Mouse (Mus musculus) myocyte (in vitro differentiated cells): ENCODE data around the gene Olfr691. TPM values are rescaled to one million over a fixed set of nuclear protein-coding genes. Genes with fewer than 3 reads are reported as not detected.

Experiments
- H3K27me3 ChIP-seq: one replicate; pipeline ENCODE4 v1.6.1; 2011; ENCODE audit not compliant: control insufficient read depth, insufficient read depth, insufficient read length
- H3K36me3 ChIP-seq: one replicate; pipeline ENCODE4 v1.6.1; 2011; ENCODE audit not compliant: control insufficient read depth, insufficient read depth
- H3K4me2 ChIP-seq: one replicate; pipeline ENCODE4 v1.6.1; 2011; ENCODE audit warnings: low read depth, control low read depth
- H3K4me3 ChIP-seq: one replicate; pipeline ENCODE4 v1.5.1; 2011; ENCODE audit warnings: mild to moderate bottlenecking, control low read depth, moderate library complexity
- H3K79me2 ChIP-seq: one replicate; pipeline ENCODE4 v1.6.1; 2011; ENCODE audit not compliant: control insufficient read depth, insufficient read depth
- H3ac ChIP-seq: one replicate; pipeline ENCODE4 v1.6.1; 2011; ENCODE audit not compliant: control insufficient read depth, insufficient read length
- CEBPB ChIP-seq: IDR thresholded peaks from 2 replicates; pipeline ENCODE4 v1.6.1; 2011; ENCODE audit warnings: mild to moderate bottlenecking, moderate library complexity; ENCODE audit not compliant: poor library complexity, insufficient read depth, severe bottlenecking
- E2F4 ChIP-seq: IDR thresholded peaks from one replicate; pipeline ENCODE4 v1.6.1; 2011; ENCODE audit warnings: mild to moderate bottlenecking, control low read depth, moderate library complexity; ENCODE audit not compliant: insufficient read depth
- MAX ChIP-seq: IDR thresholded peaks from one replicate; pipeline ENCODE4 v1.6.1; 2011; ENCODE audit warnings: low read depth, mild to moderate bottlenecking, control low read depth
- MYOD1 ChIP-seq, 3 experiments: IDR thresholded peaks; one replicate each; pipeline ENCODE4 v1.6.1; 2011; ENCODE audit warnings: control low read depth in 2 of 3, low read depth in 2 of 3, mild to moderate bottlenecking in 2 of 3, moderate library complexity in 1 of 3; ENCODE audit not compliant: insufficient read length in 2 of 3, control insufficient read depth in 1 of 3
- MYOG ChIP-seq, 3 experiments: IDR thresholded peaks; one replicate each; pipeline ENCODE4 v1.6.1; 2011; ENCODE audit warnings: control low read depth in 2 of 3, low read depth in 2 of 3, mild to moderate bottlenecking in 2 of 3; ENCODE audit not compliant: insufficient read length in 2 of 3, control insufficient read depth in 1 of 3, insufficient read depth in 1 of 3
- POLR2A ChIP-seq: IDR thresholded peaks from one replicate; pipeline ENCODE4 v1.6.1; 2011; ENCODE audit warnings: low read depth, mild to moderate bottlenecking, control low read depth, moderate library complexity; ENCODE audit not compliant: insufficient read length
- POLR2AphosphoS2 ChIP-seq: IDR thresholded peaks from one replicate; pipeline ENCODE4 v1.6.1; 2011; ENCODE audit warnings: low read depth, control low read depth; ENCODE audit not compliant: insufficient read length
- REST ChIP-seq: IDR thresholded peaks from one replicate; pipeline ENCODE4 v1.6.1; 2011; ENCODE audit warnings: mild to moderate bottlenecking, control low read depth, moderate library complexity; ENCODE audit not compliant: insufficient read depth, insufficient read length
- SRF ChIP-seq: IDR thresholded peaks from one replicate; pipeline ENCODE4 v1.6.1; 2011; ENCODE audit warnings: low read depth; ENCODE audit not compliant: control insufficient read depth, insufficient read length
- TCF12 ChIP-seq: IDR thresholded peaks from one replicate; pipeline ENCODE4 v1.6.1; 2011; ENCODE audit warnings: mild to moderate bottlenecking, control low read depth; ENCODE audit not compliant: poor library complexity, insufficient read depth, severe bottlenecking
- TCF3 ChIP-seq: IDR thresholded peaks from one replicate; pipeline ENCODE4 v1.6.1; 2011; ENCODE audit warnings: low read depth, control low read depth; ENCODE audit not compliant: insufficient read length
- USF1 ChIP-seq: IDR thresholded peaks from one replicate; pipeline ENCODE4 v1.6.1; 2011; ENCODE audit warnings: low read depth, mild to moderate bottlenecking, control low read depth, moderate library complexity
- polyA plus RNA-seq: library from polyadenylated mRNA; unstranded; fragments of >200 nt; fragmentation: generic; extraction: Trizol; gene quantifications from one replicate; pipeline ENCODE4 v1.2.1, GENCODE M21; 2012; ENCODE audit warnings: missing spikeins

The Olfr691 gene
- polyA plus RNA-seq, 1 experiment, result not detected

GRCm38 (mm10) chr7:105325302-105325701 lies 16.8 kb downstream of the Olfr691 start:
- H3K79me2 ChIP-seq, result no peaks in the 10 kb centered on the region
- TF ChIP-seq REST (no peak), MAX (no peak), TCF12 (no peak), TCF3 (no peak), E2F4 (no peak), SRF (no peak), MYOG (IDR thresholded peaks at IDR 0.05; ENCODE audit: control insufficient read depth in 1 of 3, insufficient read depth in 1 of 3, insufficient read length in 2 of 3, low read depth in 2 of 3) (no peak), CEBPB (no peak), POLR2AphosphoS2 (no peak), USF1 (no peak), MYOD1 (IDR thresholded peaks at IDR 0.05; ENCODE audit: control insufficient read depth in 1 of 3, insufficient read length in 2 of 3, low read depth in 2 of 3) (no peak), POLR2A (no peak)
- H3K4me3 ChIP-seq, result no peak overlapping the region
- no peaks in the 10 kb centered on the region for H3K27me3 ChIP-seq
- H3K36me3 ChIP-seq, result no peaks in the 10 kb centered on the region
- no peak overlapping the region for H3K4me2 ChIP-seq
- no peak overlapping the region for H3ac ChIP-seq

GRCm38 (mm10) chr7:105310865-105311264 lies 31.2 kb downstream of the Olfr691 start, which contains the start of gene Olfr689:
TSS of gene Olfr689 (plus strand) at chr7:105311165.
- no peak within 1 kb of the TSS for H3ac ChIP-seq
- no peaks in the 10 kb centered on the region for H3K27me3 ChIP-seq
- H3K36me3 ChIP-seq, result no peaks in the 10 kb centered on the region
- no peak within 1 kb of the TSS for H3K4me3 ChIP-seq
- no peak within 1 kb of the TSS for H3K4me2 ChIP-seq
- no peak for TF ChIP-seq REST
- TF ChIP-seq TCF3, result no peak
- TF ChIP-seq E2F4, result no peak
- TF ChIP-seq MAX, result no peak
- TF ChIP-seq POLR2A, result no peak
- no peak for TF ChIP-seq SRF
- no peak for TF ChIP-seq TCF12
- TF ChIP-seq CEBPB, result no peak
- no peak for TF ChIP-seq MYOD1 (IDR thresholded peaks at IDR 0.05; ENCODE audit: control insufficient read depth in 1 of 3, insufficient read length in 2 of 3, low read depth in 2 of 3)
- TF ChIP-seq POLR2AphosphoS2, result no peak
- no peak for TF ChIP-seq MYOG (IDR thresholded peaks at IDR 0.05; ENCODE audit: control insufficient read depth in 1 of 3, insufficient read depth in 1 of 3, insufficient read length in 2 of 3, low read depth in 2 of 3)
- TF ChIP-seq USF1, result no peak
- H3K79me2 ChIP-seq, result no peaks in the 10 kb centered on the region

- H3K4me2 ChIP-seq, result no peak overlapping the region
- H3K36me3 ChIP-seq, result no peaks in the 10 kb centered on the region
- no peak for TF ChIP-seq TCF3
- no peak for TF ChIP-seq REST
- no peak for TF ChIP-seq POLR2AphosphoS2
- TF ChIP-seq CEBPB, result no peak
- TF ChIP-seq MYOG (IDR thresholded peaks at IDR 0.05; ENCODE audit: control insufficient read depth in 1 of 3, insufficient read depth in 1 of 3, insufficient read length in 2 of 3, low read depth in 2 of 3), result no peak
- TF ChIP-seq E2F4, result no peak
- TF ChIP-seq MYOD1 (IDR thresholded peaks at IDR 0.05; ENCODE audit: control insufficient read depth in 1 of 3, insufficient read length in 2 of 3, low read depth in 2 of 3), result no peak
- no peak for TF ChIP-seq POLR2A
- TF ChIP-seq TCF12, result no peak
- TF ChIP-seq MAX, result no peak
- TF ChIP-seq SRF, result no peak
- TF ChIP-seq USF1, result no peak
- no peaks in the 10 kb centered on the region for H3K79me2 ChIP-seq
- no peaks in the 10 kb centered on the region for H3K27me3 ChIP-seq
- no peak overlapping the region for H3K4me3 ChIP-seq
- no peak overlapping the region for H3ac ChIP-seq
Observed at GRCm38 (mm10) chr7:105290051-105290450, 52.0 kb downstream of the Olfr691 start.

DNA sequence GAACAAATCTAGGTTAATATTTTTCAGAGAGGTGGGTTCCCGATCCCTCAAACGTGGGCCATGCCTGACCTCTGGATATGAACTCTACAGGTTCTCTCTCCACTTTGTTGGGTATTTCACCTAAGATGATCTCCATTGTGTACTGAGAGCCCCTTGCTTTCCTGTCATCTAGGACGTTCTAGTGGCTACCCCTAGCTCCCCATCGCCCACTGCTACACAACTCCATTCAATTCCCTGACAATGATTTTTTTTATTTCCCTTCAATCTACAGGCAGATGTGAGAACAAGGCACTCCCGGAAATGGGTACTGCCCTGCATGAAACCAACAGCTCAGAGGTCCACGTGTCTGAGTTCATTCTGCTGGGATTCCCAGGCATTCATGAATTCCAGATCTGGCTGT lies 54.3 kb downstream of the Olfr691 start, which contains the start of gene Olfr688:
Olfr688 (plus strand) TSS at position 301 of the 400 bp plus-strand sequence.
- no peak within 1 kb of the TSS for H3K4me2 ChIP-seq

More for the DNA sequence above, 54.3 kb downstream of the Olfr691 start, which contains the start of gene Olfr688:
- H3K36me3 ChIP-seq, result no peaks in the 10 kb centered on the region
- H3K4me3 ChIP-seq, result no peak within 1 kb of the TSS
- H3K79me2 ChIP-seq, result no peaks in the 10 kb centered on the region
- H3K27me3 ChIP-seq, result no peaks in the 10 kb centered on the region
- H3ac ChIP-seq, result no peak within 1 kb of the TSS
- TF ChIP-seq MYOG (IDR thresholded peaks at IDR 0.05; ENCODE audit: control insufficient read depth in 1 of 3, insufficient read depth in 1 of 3, insufficient read length in 2 of 3, low read depth in 2 of 3), result no peak
- TF ChIP-seq REST, result no peak
- TF ChIP-seq USF1, result no peak
- TF ChIP-seq POLR2AphosphoS2, result no peak
- TF ChIP-seq TCF12, result no peak
- no peak for TF ChIP-seq MAX
- no peak for TF ChIP-seq E2F4
- TF ChIP-seq CEBPB, result no peak
- no peak for TF ChIP-seq MYOD1 (IDR thresholded peaks at IDR 0.05; ENCODE audit: control insufficient read depth in 1 of 3, insufficient read length in 2 of 3, low read depth in 2 of 3)

Other genes starting within 250 kb of the Olfr691 start
- gene Olfr680-ps1, start 249.5 kb downstream of the Olfr691 start, polyA plus RNA-seq, result not detected
- not detected for gene Olfr681, start 225.4 kb downstream of the Olfr691 start, polyA plus RNA-seq
- gene Olfr683, start 195.3 kb downstream of the Olfr691 start, polyA plus RNA-seq, result not detected
- not detected for gene Olfr684, start 178.6 kb downstream of the Olfr691 start, polyA plus RNA-seq
- not detected for gene Olfr685, start 156.3 kb downstream of the Olfr691 start, polyA plus RNA-seq
- gene Olfr686, start 134.8 kb downstream of the Olfr691 start, polyA plus RNA-seq, result not detected
- not detected for gene Olfr688, start 54.2 kb downstream of the Olfr691 start, polyA plus RNA-seq
- gene Olfr689, start 31.1 kb downstream of the Olfr691 start, polyA plus RNA-seq, result not detected
- gene Olfr690, start 8.2 kb downstream of the Olfr691 start, polyA plus RNA-seq, result not detected
- not detected for gene Olfr692, start 26.0 kb upstream of the Olfr691 start, polyA plus RNA-seq
- gene Gm5901, start 32.8 kb upstream of the Olfr691 start, polyA plus RNA-seq, result not detected
- 16.4 TPM for gene Fam160a2, start 57.8 kb upstream of the Olfr691 start, polyA plus RNA-seq
- gene Cnga4, start 62.3 kb upstream of the Olfr691 start, polyA plus RNA-seq, result 0.05 TPM
- not detected for gene Cckbr, start 83.5 kb upstream of the Olfr691 start, polyA plus RNA-seq
- 88.4 TPM for gene Cavin3, start 140.0 kb upstream of the Olfr691 start, polyA plus RNA-seq
- gene Smpd1, start 212.1 kb upstream of the Olfr691 start, polyA plus RNA-seq, result 45.5 TPM
- gene Apbb1, start 239.4 kb upstream of the Olfr691 start, polyA plus RNA-seq, result 34.3 TPM